Mouse (Mus musculus): Measurements from ENCODE around the gene Prr19.

- TF ChIP-seq CTCF (IDR thresholded peaks at IDR 0.05; ENCODE audit: borderline replicate concordance, insufficient read depth, low read depth, low read length) = no peak
- TF ChIP-seq POLR2A (IDR thresholded peaks at IDR 0.05; ENCODE audit: borderline replicate concordance, insufficient read depth, low read length) = no peak
These were observed 30.3 kb upstream of the Prr19 start for GRCm38 (mm10) chr7:25270652-25271633.

Data from cerebellum, adult 2 months (tissue).